Mouse (Mus musculus) heart, embryonic 14.5 days (tissue): ENCODE data around the gene Wif1. TPM values are rescaled to one million over a fixed set of nuclear protein-coding genes. Genes with fewer than 3 reads are reported as not detected.

Experiments used
- ATAC-seq: fragments of 200-750 bp; cut with Nextera tagmentation; 2 replicates; pipeline ENCODE4 v1.8.0; 2017; ENCODE audit warnings: low read depth, moderate TSS enrichment; ENCODE audit not compliant: insufficient number of reproducible peaks, insufficient read depth, low FRiP score
- H3K27ac ChIP-seq, 2 experiments: fragments of 200-500 bp in 1 of 2; fragments of 300-500 bp in 1 of 2; sonication (generic) in 1 of 2; replicated peaks in 1 of 2; 2 replicates each; pipeline ENCODE4 v1.5.1; 2012 to 2014; ENCODE audit warnings: low read depth in 2 of 2, low read length in 2 of 2, control low read depth in 1 of 2, mild to moderate bottlenecking in 1 of 2, mixed read lengths in 1 of 2; ENCODE audit not compliant: control insufficient read depth in 1 of 2, insufficient read depth in 1 of 2
- H3K27me3 ChIP-seq: fragments of 300-500 bp; sonication (generic); 2 replicates; pipeline ENCODE4 v1.6.1; 2014; ENCODE audit warnings: mild to moderate bottlenecking, low read length, control low read depth; ENCODE audit not compliant: control insufficient read depth, insufficient read depth
- H3K36me3 ChIP-seq: fragments of 300-500 bp; sonication (generic); 2 replicates; pipeline ENCODE4 v1.6.1; 2014; ENCODE audit warnings: mild to moderate bottlenecking, control low read depth, low read length, mixed read lengths; ENCODE audit not compliant: control insufficient read depth, insufficient read depth
- H3K4me1 ChIP-seq, 2 experiments: fragments of 200-500 bp in 1 of 2; fragments of 300-500 bp in 1 of 2; sonication (generic) in 1 of 2; 2 replicates each; pipeline ENCODE4 v1.6.1; 2012 to 2014; ENCODE audit warnings: low read length in 2 of 2, control low read depth in 1 of 2, mixed read lengths in 1 of 2; ENCODE audit not compliant: control insufficient read depth in 2 of 2, insufficient read depth in 2 of 2
- H3K4me2 ChIP-seq: fragments of 300-500 bp; sonication (generic); 2 replicates; pipeline ENCODE4 v1.6.1; 2014; ENCODE audit warnings: mild to moderate bottlenecking, low read length
- H3K4me3 ChIP-seq, 2 experiments: fragments of 200-500 bp in 1 of 2; fragments of 300-500 bp in 1 of 2; sonication (generic) in 1 of 2; 2 replicates each; pipeline ENCODE4 v1.5.1; 2012 to 2014; ENCODE audit warnings: low read length in 2 of 2, mild to moderate bottlenecking in 2 of 2, control low read depth in 1 of 2, low read depth in 1 of 2, moderate library complexity in 1 of 2; ENCODE audit not compliant: control insufficient read depth in 1 of 2, insufficient read depth in 1 of 2
- H3K9ac ChIP-seq: fragments of 300-500 bp; sonication (generic); 2 replicates; pipeline ENCODE4 v1.6.1; 2014; ENCODE audit warnings: mild to moderate bottlenecking, low read length
- H3K9me3 ChIP-seq: fragments of 300-500 bp; sonication (generic); 2 replicates; pipeline ENCODE4 v1.6.1; 2016; ENCODE audit warnings: low read length, control low read depth; ENCODE audit not compliant: control insufficient read depth
- WGBS: fragments of 180-500 bp; shearing (Covaris S2); extraction: QIAGEN DNeasy Blood & Tissue Kit; methylation state at CpG from one replicate; pipeline ENCODE4 v1.1.7; 2014; 5-methylcytosine and 5-hydroxymethylcytosine counted together
- polyA plus RNA-seq: library from polyadenylated mRNA; unstranded; fragments of >200 nt; fragmentation: Nextera tagmentation; extraction: Ambion mirVana; gene quantifications from 2 replicates; pipeline ENCODE4 v1.2.1, GENCODE M21; 2014

The Wif1 gene
- polyA plus RNA-seq, result 11.6 and 13.2 TPM in 2 replicates

DNA sequence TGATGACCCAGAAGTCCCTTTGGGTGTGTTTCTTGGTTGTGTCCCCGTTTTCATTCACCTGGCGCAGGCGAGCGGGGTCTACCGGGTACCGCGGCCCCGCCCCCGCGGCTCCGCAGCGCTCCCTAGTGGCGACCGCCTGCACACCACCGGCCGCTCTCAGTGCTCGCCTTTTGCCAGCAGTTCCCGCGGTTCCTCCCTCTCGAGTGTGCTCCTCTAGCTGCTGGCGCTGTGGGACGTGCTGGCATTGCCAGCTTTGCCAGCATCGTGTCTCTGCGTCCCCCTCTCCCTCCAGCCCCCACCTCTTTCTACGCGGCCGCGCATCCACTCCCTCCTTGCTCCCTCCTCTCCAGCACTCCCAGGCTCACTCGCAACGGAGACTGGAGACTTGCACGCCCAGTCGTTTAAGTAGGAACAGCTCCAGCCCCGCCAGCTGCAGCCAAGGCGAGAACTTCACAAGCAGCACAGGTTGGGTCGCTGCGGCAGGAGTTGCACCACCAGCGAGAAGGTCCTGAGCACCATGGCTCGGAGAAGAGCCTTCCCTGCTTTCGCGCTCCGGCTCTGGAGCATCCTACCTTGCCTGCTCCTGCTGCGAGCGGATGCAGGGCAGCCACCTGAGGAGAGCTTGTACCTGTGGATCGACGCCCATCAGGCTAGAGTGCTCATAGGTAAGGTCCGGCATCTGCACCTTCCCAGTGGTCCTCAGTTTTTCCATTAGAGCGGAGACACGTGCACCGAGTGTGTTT, at the start of gene Wif1:
Gene Wif1, plus strand, starts transcription at position 135 of the 743 bp plus-strand sequence.
- peak within 1 kb of the TSS; percentile 75 for H3K4me2 ChIP-seq

DNA sequence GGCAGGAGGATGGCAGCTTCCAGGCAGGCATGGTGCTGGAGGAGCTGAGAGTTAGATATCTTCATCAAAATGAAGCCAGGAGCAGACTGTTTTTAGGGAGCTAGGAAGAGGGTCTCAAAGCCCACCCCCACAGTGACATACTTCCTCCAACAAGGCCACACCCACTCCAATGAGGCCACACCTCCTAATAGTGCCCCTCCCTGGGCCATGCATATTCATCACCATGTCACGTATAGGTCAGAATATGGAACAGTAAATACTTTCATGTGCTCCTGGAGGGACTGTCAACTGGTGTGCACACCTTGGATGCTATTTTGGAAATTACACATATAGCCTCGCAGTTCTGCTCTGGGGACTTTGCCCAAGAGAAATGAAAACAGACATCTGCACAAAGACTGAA, 31.6 kb upstream of the Wif1 start:
- Histone ChIP-seq H3K4me1 (no peaks in the 10 kb centered on the region), H3K36me3 (no peaks in the 10 kb centered on the region), H3K4me2 (no peak overlapping the region), H3K9me3 (no peaks in the 10 kb centered on the region), H3K4me3 (no peak overlapping the region), H3K9ac (no peak overlapping the region), H3K27ac (no peak overlapping the region), H3K27me3 (no peaks in the 10 kb centered on the region)
- no peak for ATAC-seq
- 79% methylated on average over 2 of the region's 2 CpGs for WGBS

More for the DNA sequence above, at the start of gene Wif1:
- no peaks in the 10 kb centered on the region for H3K36me3 ChIP-seq
- H3K4me3 ChIP-seq, result peak within 1 kb of the TSS; percentile 60 to 67
- no peaks in the 10 kb centered on the region for H3K9me3 ChIP-seq
- WGBS, result 1% methylated on average over 49 of the region's 49 CpGs
- H3K9ac ChIP-seq, result peak within 1 kb of the TSS; percentile 63
- H3K27me3 ChIP-seq, result peaks cover 8% of the 10 kb centered on the region
- H3K27ac ChIP-seq, result no peak within 1 kb of the TSS
- ATAC-seq, result peak; percentile 87
- peaks cover 3 to 7% of the 10 kb centered on the region in 2 experiments for H3K4me1 ChIP-seq

DNA sequence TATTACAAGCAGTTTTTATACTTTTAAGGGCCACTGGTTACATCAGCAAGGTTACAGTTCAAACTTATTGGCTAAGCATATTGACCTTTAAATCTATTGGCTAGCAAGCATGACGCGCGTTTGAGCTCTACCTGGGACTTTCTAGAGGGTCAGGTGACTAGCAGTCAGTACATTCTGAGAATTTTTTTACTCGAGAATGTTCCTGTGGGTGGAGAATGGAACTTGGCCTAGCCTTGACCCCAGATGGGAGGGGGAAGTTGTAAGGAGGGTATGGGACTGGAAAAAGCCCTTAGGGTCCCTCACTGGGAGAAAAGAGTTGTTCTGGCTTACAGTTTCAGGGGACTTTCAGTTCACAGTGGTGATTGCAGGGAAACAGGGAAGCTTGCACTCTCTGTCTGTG, 22.3 kb upstream of the Wif1 start:
- Histone ChIP-seq H3K36me3 (no peaks in the 10 kb centered on the region), H3K27ac (no peak overlapping the region), H3K9me3 (peaks cover 11% of the 10 kb centered on the region; the same call in 1 of the 2 replicates), H3K4me1 (peaks cover 2 to 3% of the 10 kb centered on the region in 2 experiments; a peak in 1 of 4 replicates), H3K4me2 (no peak overlapping the region), H3K27me3 (no peaks in the 10 kb centered on the region), H3K9ac (no peak overlapping the region), H3K4me3 (no peak overlapping the region)
- ATAC-seq, result no peak
- WGBS, result 70% methylated on average over 4 of the region's 4 CpGs

DNA sequence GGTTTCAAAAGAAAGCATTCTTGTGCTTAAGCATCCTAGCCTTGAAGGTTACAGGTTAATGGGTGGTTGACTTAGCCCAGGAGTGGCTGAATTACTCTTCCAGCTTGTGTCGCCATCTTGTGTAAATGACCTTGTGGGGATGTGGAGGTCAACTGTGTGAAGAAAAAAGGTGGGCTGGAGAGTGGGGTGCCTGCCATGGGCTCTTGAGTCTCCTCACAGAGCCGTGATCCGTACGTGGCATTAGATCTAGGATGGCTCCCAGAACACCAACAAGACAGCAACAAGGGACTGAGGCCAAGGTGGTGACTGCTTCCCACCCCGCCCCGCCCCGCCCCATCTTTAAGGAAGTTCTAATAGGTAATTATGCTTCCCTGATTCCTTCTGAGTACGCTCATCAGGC, 17.5 kb upstream of the Wif1 start:
- no peaks in the 10 kb centered on the region for H3K27me3 ChIP-seq
- no peaks in the 10 kb centered on the region for H3K36me3 ChIP-seq
- H3K27ac ChIP-seq, result peak overlapping the region in 1 of 2 experiments; percentile 10; a peak in 1 of 4 replicates
- no peak overlapping the region for H3K4me3 ChIP-seq
- ATAC-seq, result no peak
- H3K4me2 ChIP-seq, result peak overlapping the region; percentile 49
- peaks cover 11% of the 10 kb centered on the region; the same call in 1 of the 2 replicates for H3K9me3 ChIP-seq
- 67% methylated on average over 8 of the region's 8 CpGs for WGBS
- no peak overlapping the region for H3K9ac ChIP-seq
- peaks cover 10 to 11% of the 10 kb centered on the region in 2 experiments for H3K4me1 ChIP-seq

DNA sequence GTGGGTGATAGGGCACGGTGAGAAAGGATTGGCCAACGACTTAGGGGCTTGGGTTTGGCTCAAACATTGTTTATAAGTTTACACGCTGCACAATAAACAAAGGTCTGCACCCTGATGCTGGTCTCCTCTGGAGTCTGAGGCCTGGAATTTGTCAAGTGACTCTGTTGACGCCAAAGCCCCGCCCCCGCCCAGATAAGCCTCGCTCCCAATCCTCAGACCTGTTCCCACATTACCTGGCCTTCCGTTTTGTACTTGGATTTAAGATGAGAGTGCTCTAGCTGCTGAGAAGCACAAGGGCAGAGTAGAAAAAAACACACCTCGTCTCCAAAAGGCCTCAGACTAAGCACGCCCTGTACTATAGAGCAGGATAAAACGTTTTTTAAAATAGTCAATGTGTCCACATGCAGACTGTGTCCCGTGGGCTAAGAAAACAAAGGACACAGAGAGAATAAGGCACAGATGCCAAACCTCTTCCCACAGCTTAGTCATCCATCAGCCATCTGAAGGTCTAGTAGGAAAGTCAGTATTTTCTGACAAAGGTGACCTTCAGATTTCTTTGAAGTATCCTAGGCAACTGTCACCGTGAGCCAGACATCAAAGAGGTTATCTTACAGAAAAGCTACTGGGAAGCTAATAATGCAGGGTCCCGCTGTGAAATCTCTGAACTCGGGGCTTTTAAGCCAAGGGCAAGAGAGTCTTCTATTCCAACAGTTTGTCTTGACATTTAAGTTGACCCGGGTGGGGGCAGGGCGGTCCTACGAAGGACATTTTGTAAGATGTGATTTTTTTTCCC, 16.9 kb upstream of the Wif1 start:
- Histone ChIP-seq H3K9me3 (peaks cover 11% of the 10 kb centered on the region; the same call in 1 of the 2 replicates), H3K27me3 (no peaks in the 10 kb centered on the region), H3K27ac (peak overlapping the region; percentile 10 to 56; a peak in 3 of 4 replicates), H3K4me1 (peaks cover 10 to 11% of the 10 kb centered on the region in 2 experiments), H3K9ac (no peak overlapping the region), H3K4me2 (peak overlapping the region; percentile 49), H3K36me3 (no peaks in the 10 kb centered on the region), H3K4me3 (no peak overlapping the region; a peak in 1 of 4 replicates)
- no peak for ATAC-seq
- 16% methylated on average over 18 of the region's 18 CpGs for WGBS

DNA sequence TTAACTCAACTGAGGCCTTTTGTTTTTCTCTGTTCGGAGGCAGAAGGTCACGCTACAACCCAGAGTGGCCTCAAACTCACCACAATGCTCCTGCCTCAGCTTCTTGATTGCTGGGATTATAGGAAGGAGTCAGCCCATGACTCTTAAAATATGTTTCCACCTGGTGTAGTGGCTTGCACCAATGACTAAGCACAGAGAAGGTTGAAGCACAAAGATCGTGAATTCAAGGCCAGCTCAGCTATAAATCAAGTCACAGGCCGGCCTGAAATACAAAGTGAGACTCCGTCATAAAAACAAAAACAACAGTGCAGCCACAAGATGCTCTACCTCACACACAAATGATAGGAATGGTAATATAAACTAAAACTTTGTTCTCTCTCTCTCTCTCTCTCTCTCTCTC, 10.8 kb upstream of the Wif1 start:
- no peaks in the 10 kb centered on the region for H3K27me3 ChIP-seq
- H3K36me3 ChIP-seq, result no peaks in the 10 kb centered on the region
- no peak overlapping the region for H3K4me3 ChIP-seq
- no peak overlapping the region for H3K4me2 ChIP-seq
- no peak for ATAC-seq
- WGBS, result 82% methylated on average over 5 of the region's 5 CpGs
- no peaks in the 10 kb centered on the region for H3K9me3 ChIP-seq
- H3K9ac ChIP-seq, result no peak overlapping the region
- no peaks in the 10 kb centered on the region for H3K4me1 ChIP-seq
- H3K27ac ChIP-seq, result no peak overlapping the region

DNA sequence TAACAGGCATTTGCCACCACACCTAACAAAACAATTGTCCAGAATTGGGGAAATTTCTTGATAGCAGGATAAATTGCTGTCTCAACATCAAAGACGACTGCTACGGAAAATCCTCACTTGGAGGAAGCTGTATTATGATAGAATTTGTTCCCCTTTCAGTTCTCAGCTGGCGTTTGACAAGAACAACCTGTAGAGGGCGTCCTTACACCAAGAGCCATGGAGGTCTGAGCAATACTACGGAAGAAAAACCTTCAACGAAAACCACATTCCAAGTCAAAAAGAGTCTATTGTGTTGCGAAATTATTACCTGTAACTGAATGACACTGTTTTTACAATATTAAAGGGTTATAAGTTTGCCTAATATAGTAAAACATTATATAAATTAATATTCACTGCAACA, 2.0 kb upstream of the Wif1 start:
- no peak for ATAC-seq
- no peak overlapping the region for H3K4me3 ChIP-seq

More for the DNA sequence above, 2.0 kb upstream of the Wif1 start:
- Histone ChIP-seq H3K27ac (no peak overlapping the region), H3K27me3 (peaks cover 8% of the 10 kb centered on the region), H3K4me2 (no peak overlapping the region), H3K9ac (no peak overlapping the region), H3K36me3 (no peaks in the 10 kb centered on the region), H3K9me3 (no peaks in the 10 kb centered on the region), H3K4me1 (peaks cover 3 to 4% of the 10 kb centered on the region in 2 experiments; a peak in 3 of 4 replicates)
- WGBS, result 16% methylated on average over 7 of the region's 7 CpGs
